Mouse (Mus musculus): ENCODE measurements around the gene Slc26a6. TPM values are rescaled to one million over a fixed set of nuclear protein-coding genes. Genes with fewer than 3 reads are reported as not detected.
A peak's percentile ranks its signal among the peaks of the same experiment; 100 is the strongest.

The Slc26a6 gene
- polyA plus RNA-seq, 1 experiment from 2014 or later, result 12.8 TPM

GRCm38 (mm10) chr9:108936418-108937364 is 83.6 kb downstream of the Slc26a6 start, which contains the start of gene Uqcrc1:
TSS of gene Uqcrc1 (plus strand) at chr9:108936633.
- Histone ChIP-seq H3K4me2 (peak within 1 kb of the TSS; percentile 72), H3K27me3 (replicated peaks) (no peaks in the 10 kb centered on the region), H3K4me1 (peaks cover 8% of the 10 kb centered on the region; the same call in 1 of the 2 replicates), H3K9me3 (no peaks in the 10 kb centered on the region), H3K9ac (peak within 1 kb of the TSS; percentile 94), H3K36me3 (peaks cover 26% of the 10 kb centered on the region), H3K4me3 (replicated peaks) (peak within 1 kb of the TSS; percentile 96), H3K27ac (peak within 1 kb of the TSS; percentile 74)
- under 1% methylated on average over 57 of the region's 58 CpGs for WGBS
- peak; percentile 91 for ATAC-seq (ENCODE audit: insufficient read depth, low FRiP score, low read depth)

GRCm38 (mm10) chr9:108945111-108945510 is 92.0 kb downstream of the Slc26a6 start:
- Histone ChIP-seq H3K9me3 (no peaks in the 10 kb centered on the region), H3K27ac (0 out of 2 replicates have a peak overlapping the region, but pooled peaks have one; percentile 13), H3K4me2 (no peak overlapping the region), H3K4me3 (replicated peaks) (no peak overlapping the region), H3K4me1 (peaks cover 8% of the 10 kb centered on the region; the same call in 1 of the 2 replicates), H3K27me3 (replicated peaks) (no peaks in the 10 kb centered on the region), H3K9ac (no peak overlapping the region), H3K36me3 (peaks cover 84% of the 10 kb centered on the region)
- 77% methylated on average over 9 of the region's 9 CpGs for WGBS
- no peak for ATAC-seq (ENCODE audit: insufficient read depth, low FRiP score, low read depth)

DNA sequence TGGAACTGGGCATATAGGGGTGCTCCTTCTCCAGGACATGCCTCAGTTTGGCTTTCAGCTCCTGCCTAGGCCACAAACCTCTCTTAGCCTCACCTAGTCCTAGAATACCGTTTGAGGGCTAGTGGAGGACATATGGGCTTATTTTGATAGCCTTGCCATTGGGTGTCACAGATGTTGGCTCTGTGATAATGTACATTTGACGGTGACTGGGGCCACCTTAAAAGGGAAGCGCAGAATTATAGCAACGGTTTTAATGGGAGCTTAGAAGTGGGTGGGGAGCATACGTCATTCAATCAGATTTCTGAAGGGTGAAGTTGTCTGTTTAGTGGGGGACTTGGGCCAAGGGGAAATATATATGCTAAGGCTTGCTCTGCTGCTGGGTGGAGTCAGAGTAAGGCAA is 92.5 kb downstream of the Slc26a6 start:
- H3K4me1 ChIP-seq, result peaks cover 9% of the 10 kb centered on the region; the same call in 1 of the 2 replicates

DNA sequence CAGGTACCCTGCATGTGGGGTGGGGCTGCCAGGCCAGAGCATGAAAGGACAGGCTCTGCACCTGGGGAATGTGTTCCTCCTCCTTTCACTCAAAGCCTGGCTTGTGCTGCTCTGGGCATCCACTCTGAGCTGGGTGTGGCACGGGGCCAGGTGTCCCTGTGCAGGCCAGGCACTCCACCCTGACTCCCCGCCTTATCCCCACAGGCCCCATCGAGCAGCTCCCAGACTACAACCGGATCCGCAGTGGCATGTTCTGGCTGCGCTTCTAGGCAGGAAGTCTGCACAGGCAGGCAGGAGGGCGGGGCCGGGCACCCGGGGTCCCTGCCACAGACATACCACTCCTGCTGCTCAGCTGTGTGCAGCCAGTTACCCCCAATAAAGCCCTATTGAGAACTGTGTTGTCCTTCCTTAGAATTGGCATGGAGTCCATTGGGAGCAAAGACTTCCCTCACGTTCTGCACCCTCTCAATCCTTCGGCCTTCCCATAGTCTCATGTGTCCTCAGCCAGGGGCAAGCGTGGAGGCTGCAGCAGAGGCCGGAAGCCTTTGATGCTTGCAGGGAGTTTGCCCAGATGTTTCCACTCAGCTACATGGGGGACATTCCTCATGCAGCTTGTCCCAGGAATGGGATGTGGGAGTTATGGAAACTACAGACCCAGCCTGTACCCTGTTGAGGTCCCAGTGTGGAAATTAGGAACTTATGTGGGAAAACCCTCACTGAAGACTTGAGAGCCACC is 96.3 kb downstream of the Slc26a6 start:
- 58% methylated on average over 13 of the region's 13 CpGs for WGBS
- no peaks in the 10 kb centered on the region for H3K9me3 ChIP-seq
- peak; percentile 74 for ATAC-seq (ENCODE audit: insufficient read depth, low FRiP score, low read depth)

More for the DNA sequence above, 92.5 kb downstream of the Slc26a6 start:
- Histone ChIP-seq H3K9me3 (no peaks in the 10 kb centered on the region), H3K27me3 (replicated peaks) (no peaks in the 10 kb centered on the region), H3K4me3 (replicated peaks) (no peak overlapping the region), H3K9ac (no peak overlapping the region), H3K27ac (no peak overlapping the region), H3K36me3 (peaks cover 82% of the 10 kb centered on the region), H3K4me2 (no peak overlapping the region)
- no peak for ATAC-seq (ENCODE audit: insufficient read depth, low FRiP score, low read depth)
- 81% methylated on average over 5 of the region's 5 CpGs for WGBS

GRCm38 (mm10) chr9:108949967-108950728 is 97.1 kb downstream of the Slc26a6 start:
- H3K9ac ChIP-seq, result no peak overlapping the region
- peak; percentile 6; the same call in 1 of the 2 replicates for ATAC-seq (ENCODE audit: insufficient read depth, low FRiP score, low read depth)
- 83% methylated on average over 9 of the region's 9 CpGs for WGBS
- H3K27me3 ChIP-seq (replicated peaks), result 0 out of 2 replicates have a peak, but pooled peaks cover 7% of the 10 kb centered on the region
- no peak overlapping the region for H3K4me2 ChIP-seq
- H3K9me3 ChIP-seq, result no peaks in the 10 kb centered on the region
- peaks cover 16% of the 10 kb centered on the region for H3K4me1 ChIP-seq
- H3K27ac ChIP-seq, result peak overlapping the region; percentile 86
- peaks cover 49% of the 10 kb centered on the region for H3K36me3 ChIP-seq
- no peak overlapping the region for H3K4me3 ChIP-seq (replicated peaks)

More for the DNA sequence above, 96.3 kb downstream of the Slc26a6 start:
- H3K4me3 ChIP-seq (replicated peaks), result no peak overlapping the region
- no peak overlapping the region for H3K9ac ChIP-seq
- H3K4me2 ChIP-seq, result no peak overlapping the region
- 0 out of 2 replicates have a peak, but pooled peaks cover 7% of the 10 kb centered on the region for H3K27me3 ChIP-seq (replicated peaks)
- H3K36me3 ChIP-seq, result peaks cover 57% of the 10 kb centered on the region
- H3K4me1 ChIP-seq, result peaks cover 16% of the 10 kb centered on the region
- H3K27ac ChIP-seq, result peak overlapping the region; percentile 86

DNA sequence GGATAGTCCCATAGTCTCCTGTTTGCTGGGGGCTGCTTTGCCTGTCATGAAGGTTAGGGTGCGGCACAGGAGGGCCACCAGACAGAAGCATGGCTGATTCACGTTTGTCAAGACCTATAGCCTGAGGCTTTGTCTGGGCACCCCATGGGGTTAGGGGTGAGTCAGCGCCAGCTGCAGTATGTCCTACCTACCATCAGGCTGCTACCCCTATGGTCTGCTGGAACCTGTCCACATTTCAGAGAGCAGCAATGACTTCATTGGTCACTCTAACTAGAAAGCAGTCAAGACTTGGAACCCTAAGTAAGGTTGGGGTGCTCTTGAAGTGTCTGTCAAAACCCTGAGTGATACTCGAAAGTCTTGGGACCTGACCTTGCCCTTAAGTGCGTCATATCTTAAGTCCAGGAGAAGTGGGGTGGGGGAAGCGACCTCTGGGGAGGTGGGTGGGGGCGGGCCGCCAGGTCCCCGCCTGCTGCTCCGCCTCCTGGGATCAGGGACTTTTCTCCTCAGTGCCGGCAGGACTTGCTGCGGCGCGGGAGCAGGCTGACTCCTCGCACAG is 100.1 kb downstream of the Slc26a6 start, which contains the start of gene Col7a1:
Gene Col7a1 (plus strand): TSS at position 506 of the 556 bp plus-strand sequence.
- peak within 1 kb of the TSS; percentile 51 for H3K4me2 ChIP-seq
- 13% methylated on average over 15 of the region's 15 CpGs for whole genome bisulfite sequencing
- 0 out of 2 replicates have a peak, but pooled peaks cover 7% of the 10 kb centered on the region for H3K27me3 ChIP-seq (replicated peaks)
- H3K9ac ChIP-seq, result 0 out of 2 replicates have a peak within 1 kb of the TSS, but pooled peaks have one; percentile 19
- peak within 1 kb of the TSS; percentile 34 for H3K4me3 ChIP-seq (replicated peaks)
- peaks cover 16% of the 10 kb centered on the region for H3K4me1 ChIP-seq
- no peaks in the 10 kb centered on the region for H3K9me3 ChIP-seq
- H3K36me3 ChIP-seq, result peaks cover 21% of the 10 kb centered on the region
- ATAC-seq (ENCODE audit: insufficient read depth, low FRiP score, low read depth), result no peak
- H3K27ac ChIP-seq, result no peak within 1 kb of the TSS

DNA sequence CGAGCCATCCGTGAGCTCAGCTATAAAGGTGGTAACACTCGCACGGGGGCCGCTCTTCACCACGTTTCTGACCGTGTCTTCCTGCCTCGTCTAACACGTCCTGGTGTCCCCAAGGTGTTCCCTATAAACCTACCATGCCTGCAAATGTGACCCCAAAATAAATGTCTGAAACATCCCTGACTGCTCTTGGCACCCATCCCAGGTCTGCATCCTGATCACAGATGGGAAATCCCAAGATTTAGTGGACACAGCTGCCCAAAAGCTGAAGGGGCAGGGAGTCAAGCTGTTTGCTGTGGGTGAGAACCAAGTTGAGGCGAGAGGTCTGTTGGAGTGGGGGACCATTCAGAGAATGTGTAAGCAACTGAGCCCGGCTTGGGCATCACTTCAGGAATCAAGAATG is 102.2 kb downstream of the Slc26a6 start:
- Histone ChIP-seq H3K4me3 (replicated peaks) (no peak overlapping the region), H3K27me3 (replicated peaks) (0 out of 2 replicates have a peak, but pooled peaks cover 7% of the 10 kb centered on the region), H3K27ac (no peak overlapping the region), H3K9ac (no peak overlapping the region), H3K4me2 (no peak overlapping the region), H3K4me1 (peaks cover 6% of the 10 kb centered on the region), H3K36me3 (peaks cover 5% of the 10 kb centered on the region), H3K9me3 (no peaks in the 10 kb centered on the region)
- ATAC-seq (ENCODE audit: insufficient read depth, low FRiP score, low read depth), result no peak
- WGBS, result 80% methylated on average over 11 of the region's 11 CpGs

DNA sequence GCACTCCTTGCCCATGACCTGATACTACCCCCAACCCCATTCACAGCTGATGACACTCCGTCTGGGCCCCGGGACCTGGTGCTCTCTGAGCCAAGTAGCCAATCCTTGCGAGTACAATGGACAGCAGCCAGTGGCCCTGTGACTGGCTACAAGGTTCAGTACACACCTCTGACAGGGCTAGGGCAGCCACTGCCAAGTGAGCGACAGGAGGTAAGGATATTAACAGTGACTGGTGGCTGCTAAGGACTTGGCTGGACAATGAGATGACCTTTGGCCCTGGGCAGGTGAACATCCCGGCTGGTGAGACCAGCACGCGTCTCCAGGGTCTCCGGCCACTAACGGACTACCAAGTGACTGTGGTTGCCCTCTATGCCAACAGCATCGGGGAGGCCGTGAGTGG is 102.8 kb downstream of the Slc26a6 start:
- no peak overlapping the region for H3K4me3 ChIP-seq (replicated peaks)
- no peak overlapping the region for H3K4me2 ChIP-seq
- peaks cover 6% of the 10 kb centered on the region for H3K4me1 ChIP-seq
- no peak overlapping the region for H3K9ac ChIP-seq
- 0 out of 2 replicates have a peak, but pooled peaks cover 7% of the 10 kb centered on the region for H3K27me3 ChIP-seq (replicated peaks)
- no peak for ATAC-seq (ENCODE audit: insufficient read depth, low FRiP score, low read depth)
- WGBS, result 88% methylated on average over 11 of the region's 11 CpGs
- H3K27ac ChIP-seq, result no peak overlapping the region
- no peaks in the 10 kb centered on the region for H3K9me3 ChIP-seq
- peaks cover 2% of the 10 kb centered on the region; the same call in 1 of the 2 replicates for H3K36me3 ChIP-seq

Measured in stomach, embryonic 15.5 days (tissue).